Mouse (Mus musculus): ENCODE data around the gene Hepacam.

GRCm38 (mm10) chr9:37383161-37383560 is 16.0 kb downstream of the Hepacam start:
- TF ChIP-seq TAL1 (IDR thresholded peaks at IDR 0.05; ENCODE audit: low read length) (no peak), ZC3H11A (IDR thresholded peaks at IDR 0.05; ENCODE audit: low read depth, low read length) (no peak), EP300 (IDR thresholded peaks at IDR 0.05; ENCODE audit: low read depth in 1 of 2, low read length in 2 of 2) (no peak), CTCF (IDR thresholded peaks at IDR 0.05 in 2 of 3, conservative IDR thresholded peaks at IDR 0.05 in 1 of 3; ENCODE audit: control insufficient read depth in 1 of 3, insufficient read depth in 1 of 3, low read depth in 2 of 3, low read length in 3 of 3, poor library complexity in 1 of 3, severe bottlenecking in 1 of 3) (no peak), GATA1 (IDR thresholded peaks at IDR 0.05; ENCODE audit: low read depth, low read length) (no peak), NELFE (IDR thresholded peaks at IDR 0.05; ENCODE audit: low read depth, low read length) (no peak), POLR2AphosphoS2 (IDR thresholded peaks at IDR 0.05; ENCODE audit: low read length) (no peak)
